Mouse (Mus musculus) heart, embryonic 13.5 days (tissue): ENCODE data around the gene Gtdc1. TPM values are rescaled to one million over a fixed set of nuclear protein-coding genes. Genes with fewer than 3 reads are reported as not detected.
"Not testable (repeated sequence)": the region's sequence is repeated elsewhere in the genome, so short reads cannot be mapped to it uniquely, and the experiment has no call there.

Experiments used
- ATAC-seq: fragments of 200-750 bp; cut with Nextera tagmentation; 2 replicates; pipeline ENCODE4 v1.8.0; 2017; ENCODE audit warnings: moderate TSS enrichment; ENCODE audit not compliant: insufficient number of reproducible peaks, low FRiP score, low TSS enrichment; ENCODE audit errors: extremely low read depth
- H3K27ac ChIP-seq: fragments of 300-500 bp; sonication (generic); replicated peaks from 2 replicates; pipeline ENCODE4 v1.5.1; 2015; ENCODE audit warnings: moderate library complexity, mild to moderate bottlenecking, inconsistent platforms
- H3K27me3 ChIP-seq: fragments of 300-500 bp; sonication (generic); replicated peaks from 2 replicates; pipeline ENCODE4 v1.6.1; 2015; ENCODE audit warnings: mild to moderate bottlenecking, inconsistent platforms
- H3K36me3 ChIP-seq: fragments of 300-500 bp; sonication (generic); 2 replicates; pipeline ENCODE4 v1.6.1; 2015; ENCODE audit warnings: mild to moderate bottlenecking, inconsistent platforms
- H3K4me1 ChIP-seq: fragments of 300-500 bp; sonication (generic); 2 replicates; pipeline ENCODE4 v1.6.1; 2015; ENCODE audit warnings: inconsistent platforms
- H3K4me2 ChIP-seq: fragments of 300-500 bp; sonication (generic); 2 replicates; pipeline ENCODE4 v1.6.1; 2015; ENCODE audit warnings: inconsistent platforms, mild to moderate bottlenecking, moderate library complexity
- H3K4me3 ChIP-seq: fragments of 300-500 bp; sonication (generic); 2 replicates; pipeline ENCODE4 v1.5.1; 2015; ENCODE audit warnings: moderate library complexity, mild to moderate bottlenecking, inconsistent platforms
- H3K9ac ChIP-seq: fragments of 300-500 bp; sonication (generic); 2 replicates; pipeline ENCODE4 v1.6.1; 2015; ENCODE audit warnings: inconsistent platforms, mild to moderate bottlenecking, moderate library complexity
- H3K9me3 ChIP-seq: fragments of 300-500 bp; sonication (generic); 2 replicates; pipeline ENCODE4 v1.6.1; 2016; ENCODE audit warnings: inconsistent platforms
- WGBS: fragments of 180-500 bp; shearing (Covaris S2); methylation state at CpG from one replicate; pipeline ENCODE4 v1.1.7; 2015; ENCODE audit warnings: mixed read lengths; 5-methylcytosine and 5-hydroxymethylcytosine counted together
- polyA plus RNA-seq: library from polyadenylated mRNA; unstranded; fragments of >200 nt; fragmentation: Nextera tagmentation; extraction: Ambion mirVana; gene quantifications from 2 replicates; pipeline ENCODE4 v1.2.1, GENCODE M21; 2015

Gtdc1 gene
- polyA plus RNA-seq, 1 experiment from 2014 or later = 11.7 TPM

DNA sequence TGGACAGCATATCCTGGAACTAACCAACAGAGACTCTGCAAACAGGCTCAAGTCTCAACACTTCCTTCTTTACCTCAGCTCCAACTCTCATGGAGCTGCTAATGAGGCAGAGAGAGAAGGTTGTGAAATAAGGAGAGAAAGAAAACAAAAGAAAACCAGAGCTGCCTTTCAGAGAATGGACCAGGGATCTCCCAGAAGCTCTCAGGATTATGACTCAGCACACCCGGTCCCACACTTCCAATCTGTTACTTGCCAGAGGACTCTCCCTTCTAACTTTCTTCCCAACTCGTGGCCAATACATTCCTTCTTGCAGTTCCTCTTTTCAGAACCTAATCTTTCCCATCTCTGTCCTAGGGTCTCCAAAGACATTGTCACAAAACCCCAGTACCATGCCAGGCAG is 288.1 kb downstream of the Gtdc1 start:
- Histone ChIP-seq H3K36me3 (no peaks in the 10 kb centered on the region), H3K27me3 (no peaks in the 10 kb centered on the region), H3K27ac (no peak overlapping the region), H3K9ac (no peak overlapping the region), H3K9me3 (no peaks in the 10 kb centered on the region), H3K4me2 (no peak overlapping the region), H3K4me1 (no peaks in the 10 kb centered on the region), H3K4me3 (no peak overlapping the region)
- 33% methylated on average over 2 of the region's 2 CpGs for WGBS
- ATAC-seq = no peak

DNA sequence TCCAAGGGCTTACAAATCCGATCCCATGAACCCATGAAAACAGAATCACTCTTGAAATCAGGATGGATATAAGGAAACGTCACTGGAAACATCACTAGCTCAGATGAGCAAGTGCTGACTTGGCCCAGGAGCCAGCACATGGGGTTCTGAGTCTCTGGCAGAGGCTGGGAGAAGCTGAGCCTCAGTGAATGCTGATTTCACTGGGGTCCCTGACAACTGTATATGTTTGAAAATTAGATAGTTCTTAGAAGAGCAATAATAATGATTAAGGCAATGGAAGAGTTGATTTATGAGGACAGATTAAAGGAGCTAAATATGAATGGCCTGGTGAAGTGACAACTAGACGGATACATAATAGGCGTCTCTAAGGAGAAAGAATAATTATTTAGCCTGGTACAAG is 289.3 kb downstream of the Gtdc1 start:
- H3K27me3 ChIP-seq = no peaks in the 10 kb centered on the region
- H3K36me3 ChIP-seq = no peaks in the 10 kb centered on the region
- H3K4me1 ChIP-seq = no peaks in the 10 kb centered on the region
- ATAC-seq = no peak
- no peak overlapping the region for H3K9ac ChIP-seq
- H3K9me3 ChIP-seq = no peaks in the 10 kb centered on the region
- H3K4me2 ChIP-seq = no peak overlapping the region
- WGBS = 79% methylated on average over 4 of the region's 4 CpGs
- H3K4me3 ChIP-seq = no peak overlapping the region
- no peak overlapping the region for H3K27ac ChIP-seq

DNA sequence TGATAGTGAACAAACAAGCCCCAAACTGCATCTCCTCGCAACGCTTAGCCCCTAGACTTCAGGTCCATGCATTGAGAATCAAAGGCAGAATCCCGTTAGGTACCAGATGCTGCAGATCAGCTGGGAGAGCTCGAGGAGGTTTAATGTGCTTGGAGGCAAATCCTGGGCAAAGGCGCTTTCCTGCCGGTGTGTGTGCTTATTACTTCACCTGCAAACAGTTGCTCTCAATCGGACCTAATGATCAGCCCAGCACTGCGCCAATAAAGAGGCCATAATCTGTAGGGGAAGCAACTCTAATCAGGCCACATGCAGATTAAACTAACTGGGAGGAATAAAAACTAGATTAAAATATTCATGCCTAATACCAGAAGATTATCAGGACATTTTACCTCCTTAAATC is 293.5 kb downstream of the Gtdc1 start:
- Histone ChIP-seq H3K4me1 (peaks cover 7% of the 10 kb centered on the region; the same call in 1 of the 2 replicates), H3K4me2 (no peak overlapping the region), H3K27ac (no peak overlapping the region), H3K27me3 (no peaks in the 10 kb centered on the region), H3K36me3 (no peaks in the 10 kb centered on the region), H3K9ac (no peak overlapping the region), H3K9me3 (no peaks in the 10 kb centered on the region), H3K4me3 (no peak overlapping the region)
- ATAC-seq = no peak
- WGBS = 83% methylated on average over 8 of the region's 8 CpGs

DNA sequence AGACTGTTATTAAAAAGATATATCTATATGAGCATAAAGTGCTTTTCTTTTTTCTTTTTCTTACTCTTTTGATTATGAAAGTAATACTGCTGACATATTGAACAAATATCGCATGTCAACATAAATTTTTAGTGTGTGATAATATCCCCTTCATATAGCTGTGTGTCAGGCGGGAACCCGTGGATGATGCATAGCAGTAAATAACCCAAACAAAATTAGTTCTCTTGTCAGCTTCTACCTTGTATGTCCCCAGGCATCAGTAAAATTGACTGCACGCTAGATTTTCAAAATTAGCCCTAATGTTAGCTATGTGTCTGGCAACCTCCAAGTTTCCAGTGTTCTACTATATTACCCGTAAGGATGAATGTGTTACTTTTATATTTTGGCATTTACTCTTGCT is 294.4 kb downstream of the Gtdc1 start:
- no peak overlapping the region for H3K9ac ChIP-seq
- 81% methylated on average over 5 of the region's 5 CpGs for WGBS
- H3K27ac ChIP-seq = no peak overlapping the region
- H3K9me3 ChIP-seq = no peaks in the 10 kb centered on the region
- H3K27me3 ChIP-seq = no peaks in the 10 kb centered on the region
- H3K4me2 ChIP-seq = no peak overlapping the region
- ATAC-seq = no peak
- H3K4me1 ChIP-seq = peaks cover 7% of the 10 kb centered on the region; the same call in 1 of the 2 replicates
- H3K4me3 ChIP-seq = no peak overlapping the region
- no peaks in the 10 kb centered on the region for H3K36me3 ChIP-seq

DNA sequence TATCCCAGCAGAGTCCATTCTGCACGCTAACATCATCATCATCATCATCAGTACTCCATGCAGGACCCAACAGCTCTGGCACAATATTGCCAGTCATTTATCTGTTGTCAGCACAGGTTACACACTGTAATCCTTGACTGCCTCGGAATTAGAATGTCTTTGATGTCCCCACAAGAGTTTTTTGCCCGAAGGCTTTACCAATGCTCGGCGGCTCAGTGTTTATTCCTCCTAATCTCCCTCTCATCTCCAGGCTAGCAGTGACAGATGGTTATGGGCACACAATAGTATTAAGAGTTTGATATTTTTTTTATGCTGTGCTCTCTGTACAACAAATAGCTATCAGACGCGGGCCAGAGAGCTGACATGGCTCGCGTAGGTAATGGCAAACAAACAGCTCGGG is 294.9 kb downstream of the Gtdc1 start:
- Histone ChIP-seq H3K4me2 (no peak overlapping the region), H3K27me3 (no peaks in the 10 kb centered on the region), H3K4me3 (no peak overlapping the region), H3K9ac (no peak overlapping the region), H3K4me1 (peaks cover 7% of the 10 kb centered on the region; the same call in 1 of the 2 replicates), H3K36me3 (no peaks in the 10 kb centered on the region), H3K27ac (no peak overlapping the region), H3K9me3 (no peaks in the 10 kb centered on the region)
- WGBS = 78% methylated on average over 10 of the region's 10 CpGs
- ATAC-seq = no peak

DNA sequence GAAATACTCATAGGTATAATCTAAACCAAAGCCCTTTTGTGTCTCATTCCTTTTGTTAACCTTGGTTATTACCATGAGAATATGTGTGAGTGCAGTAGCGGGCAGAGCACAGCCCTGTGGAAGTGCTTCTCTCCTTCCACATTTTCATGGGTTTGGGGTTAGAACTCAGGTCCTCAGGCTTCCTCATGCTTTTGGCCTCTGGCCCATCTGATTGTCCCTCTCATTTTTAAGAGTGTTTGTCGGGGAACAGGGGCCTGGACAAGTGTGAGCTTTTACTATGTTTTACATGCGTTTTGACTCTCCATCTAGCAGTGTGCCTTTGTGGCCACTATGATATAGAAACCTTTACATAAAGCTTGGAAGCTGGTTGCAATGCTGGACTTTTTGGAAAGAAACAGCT is 296.4 kb downstream of the Gtdc1 start:
- Histone ChIP-seq H3K4me2 (no peak overlapping the region), H3K27ac (no peak overlapping the region), H3K4me1 (peaks cover 7% of the 10 kb centered on the region; the same call in 1 of the 2 replicates), H3K9me3 (no peaks in the 10 kb centered on the region), H3K9ac (no peak overlapping the region), H3K27me3 (no peaks in the 10 kb centered on the region), H3K4me3 (no peak overlapping the region), H3K36me3 (no peaks in the 10 kb centered on the region)
- 65% methylated on average over 3 of the region's 3 CpGs for WGBS
- ATAC-seq = no peak

DNA sequence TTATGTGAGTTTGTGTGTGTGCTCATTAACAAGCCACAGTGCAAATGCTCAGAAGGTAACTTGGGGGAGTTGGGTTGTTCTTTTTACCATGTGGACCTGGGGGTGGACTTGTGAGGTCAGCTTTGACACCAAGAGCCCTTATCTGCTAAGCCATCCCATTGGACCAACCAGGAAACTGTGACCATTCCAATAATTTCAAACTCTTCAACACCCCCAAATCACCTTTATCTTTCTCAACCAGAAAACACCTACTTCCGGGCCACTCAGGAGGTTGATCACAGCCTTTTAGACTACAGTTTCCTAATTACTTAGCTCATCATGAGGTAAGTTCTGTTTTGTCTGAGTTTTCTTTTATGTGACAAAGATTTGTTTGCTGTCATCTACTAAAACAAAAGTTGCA is 298.7 kb downstream of the Gtdc1 start:
- WGBS = 76% methylated on average over 1 of the region's 1 CpGs
- Histone ChIP-seq H3K4me1 (peaks cover 7% of the 10 kb centered on the region; the same call in 1 of the 2 replicates), H3K36me3 (no peaks in the 10 kb centered on the region), H3K9ac (no peak overlapping the region), H3K9me3 (no peaks in the 10 kb centered on the region), H3K4me3 (no peak overlapping the region), H3K27me3 (no peaks in the 10 kb centered on the region), H3K27ac (no peak overlapping the region), H3K4me2 (no peak overlapping the region)
- ATAC-seq = no peak

DNA sequence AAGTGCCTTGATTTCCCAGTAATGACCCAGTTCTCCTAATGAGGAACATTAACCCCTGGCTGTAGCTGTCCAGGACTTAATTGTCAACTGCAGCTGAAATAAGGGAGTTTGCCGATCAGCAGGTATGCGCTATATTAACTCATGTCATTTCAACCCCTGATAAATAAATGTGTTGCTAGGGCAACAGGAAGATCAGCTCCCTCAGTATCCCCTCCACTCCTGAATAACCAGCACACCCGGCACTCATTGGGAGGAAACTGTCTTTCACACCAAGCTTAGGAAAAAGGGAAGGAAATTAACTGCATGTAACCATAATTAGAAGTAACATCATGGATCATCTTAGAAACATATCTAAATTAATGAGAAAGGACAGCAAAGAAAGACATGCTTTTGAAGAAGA is 302.3 kb downstream of the Gtdc1 start:
- Histone ChIP-seq H3K9ac (no peak overlapping the region), H3K36me3 (no peaks in the 10 kb centered on the region), H3K4me2 (no peak overlapping the region), H3K27me3 (no peaks in the 10 kb centered on the region), H3K4me3 (no peak overlapping the region), H3K27ac (no peak overlapping the region), H3K9me3 (no peaks in the 10 kb centered on the region), H3K4me1 (no peaks in the 10 kb centered on the region)
- ATAC-seq = no peak
- WGBS = 74% methylated on average over 3 of the region's 3 CpGs

DNA sequence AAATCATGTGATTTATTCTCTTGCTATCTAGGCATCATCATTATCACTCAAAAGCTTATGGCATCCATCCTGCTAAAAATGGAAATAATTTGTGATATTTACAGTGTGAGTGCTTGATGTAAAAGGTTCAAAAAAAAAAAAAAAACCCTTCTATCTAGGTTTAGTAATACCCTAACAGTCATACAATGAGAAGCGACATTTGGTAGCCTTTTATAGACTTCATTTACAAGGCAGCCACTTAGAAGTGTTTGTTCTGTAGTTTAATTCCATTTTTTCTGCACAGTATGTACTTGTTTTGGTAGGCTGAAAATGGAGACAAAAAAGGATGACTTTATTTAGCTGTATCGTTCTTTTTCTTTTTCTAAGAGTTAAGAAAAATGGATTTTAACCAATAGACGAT is 305.0 kb downstream of the Gtdc1 start:
- ATAC-seq = no peak
- H3K9ac ChIP-seq = no peak overlapping the region
- no peaks in the 10 kb centered on the region for H3K4me1 ChIP-seq
- H3K27me3 ChIP-seq = no peaks in the 10 kb centered on the region
- no peaks in the 10 kb centered on the region for H3K9me3 ChIP-seq
- 89% methylated on average over 3 of the region's 3 CpGs for WGBS
- no peak overlapping the region for H3K27ac ChIP-seq
- H3K4me2 ChIP-seq = no peak overlapping the region
- no peaks in the 10 kb centered on the region for H3K36me3 ChIP-seq
- H3K4me3 ChIP-seq = no peak overlapping the region

DNA sequence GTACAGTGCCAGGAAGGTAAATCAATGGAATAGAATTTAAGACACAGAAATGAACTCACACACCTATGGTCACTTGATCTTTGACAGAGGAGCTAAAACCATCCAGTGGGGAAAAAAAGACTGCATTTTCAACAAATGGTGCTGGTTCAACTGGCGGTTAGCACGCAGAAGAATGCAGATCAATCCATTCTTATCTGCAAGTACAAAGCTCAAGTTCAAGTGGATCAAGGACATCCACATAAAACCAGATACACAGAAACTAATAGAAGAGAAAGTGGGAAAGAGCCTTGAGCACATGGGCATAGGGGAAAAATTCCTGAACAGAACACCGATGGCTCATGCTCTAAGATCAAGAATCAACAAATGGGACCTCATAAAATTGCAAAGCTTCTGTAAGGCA is 327.8 kb downstream of the Gtdc1 start:
- H3K9me3 ChIP-seq, H3K27me3 ChIP-seq, H3K9ac ChIP-seq, ATAC-seq, H3K27ac ChIP-seq, H3K4me1 ChIP-seq, H3K4me2 ChIP-seq, H3K36me3 ChIP-seq, H3K4me3 ChIP-seq: not testable (repeated sequence)
- WGBS = 76% methylated on average over 3 of the region's 3 CpGs

DNA sequence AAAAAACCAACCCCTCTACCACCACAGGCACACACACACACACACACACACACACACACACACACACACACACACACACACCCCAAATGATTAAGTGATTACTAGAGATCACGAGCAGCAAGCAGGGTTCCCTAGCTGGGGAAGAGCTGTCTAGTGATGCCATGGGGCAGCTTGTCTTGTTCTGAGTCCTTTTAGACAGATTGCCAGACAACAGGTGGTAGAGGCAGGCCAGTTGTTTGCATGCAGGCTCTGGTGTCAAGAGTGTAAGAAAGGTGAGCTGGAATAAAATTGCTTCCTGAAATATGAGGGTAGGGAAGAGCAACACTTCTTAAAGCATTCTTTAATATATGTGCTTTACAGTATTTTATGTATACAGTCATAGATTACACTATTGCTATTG is 333.2 kb downstream of the Gtdc1 start:
- 50% methylated on average over 1 of the region's 1 CpGs for WGBS
- no peak overlapping the region for H3K4me3 ChIP-seq
- no peaks in the 10 kb centered on the region for H3K36me3 ChIP-seq

DNA sequence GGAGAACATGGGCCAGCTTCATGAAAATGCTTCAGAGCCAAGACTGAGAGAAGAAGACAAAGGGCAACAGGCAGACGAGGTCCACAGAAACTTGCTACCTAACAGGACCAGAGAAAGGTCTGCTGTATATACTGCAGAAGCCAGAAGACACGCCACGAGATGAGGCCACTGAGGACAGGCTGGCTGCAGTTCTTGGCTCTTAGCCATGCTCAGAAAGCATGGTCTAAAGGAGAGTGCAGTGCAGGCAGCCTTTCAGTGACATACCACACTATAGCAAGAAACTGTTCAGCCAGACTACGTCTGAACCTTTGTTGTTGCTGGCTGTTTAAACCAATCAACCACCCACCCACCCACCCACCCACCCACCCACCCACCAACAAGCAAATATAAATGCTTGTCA is 336.6 kb downstream of the Gtdc1 start:
- no peaks in the 10 kb centered on the region for H3K9me3 ChIP-seq
- WGBS = 44% methylated on average over 4 of the region's 4 CpGs
- ATAC-seq = no peak
- H3K4me1 ChIP-seq = peaks cover 5% of the 10 kb centered on the region
- H3K9ac ChIP-seq = no peak overlapping the region
- no peak overlapping the region for H3K4me2 ChIP-seq
- 0 out of 2 replicates have a peak, but pooled peaks cover 7% of the 10 kb centered on the region for H3K36me3 ChIP-seq
- no peak overlapping the region for H3K27ac ChIP-seq
- no peak overlapping the region for H3K4me3 ChIP-seq
- H3K27me3 ChIP-seq = no peaks in the 10 kb centered on the region

More for the DNA sequence above, 333.2 kb downstream of the Gtdc1 start:
- Histone ChIP-seq H3K9ac (no peak overlapping the region), H3K4me2 (no peak overlapping the region), H3K27ac (no peak overlapping the region), H3K9me3 (no peaks in the 10 kb centered on the region), H3K27me3 (no peaks in the 10 kb centered on the region), H3K4me1 (peaks cover 5% of the 10 kb centered on the region)
- ATAC-seq = no peak
